Mouse (Mus musculus): ENCODE measurements around the gene Ptprm.

GRCm38 (mm10) chr17:67102051-67102450, 252.2 kb downstream of the Ptprm start:
- TF ChIP-seq GATA1 (IDR thresholded peaks at IDR 0.05; ENCODE audit: low read length) (no peak), TAL1 (IDR thresholded peaks at IDR 0.05; ENCODE audit: low read length) (no peak)
